Mouse (Mus musculus): Measurements from ENCODE around the gene Tubgcp6. TPM values are rescaled to one million over a fixed set of nuclear protein-coding genes. Genes with fewer than 3 reads are reported as not detected.

Tubgcp6 gene
- total RNA-seq, 1 experiment from 2014 or later = 49.6 TPM

DNA sequence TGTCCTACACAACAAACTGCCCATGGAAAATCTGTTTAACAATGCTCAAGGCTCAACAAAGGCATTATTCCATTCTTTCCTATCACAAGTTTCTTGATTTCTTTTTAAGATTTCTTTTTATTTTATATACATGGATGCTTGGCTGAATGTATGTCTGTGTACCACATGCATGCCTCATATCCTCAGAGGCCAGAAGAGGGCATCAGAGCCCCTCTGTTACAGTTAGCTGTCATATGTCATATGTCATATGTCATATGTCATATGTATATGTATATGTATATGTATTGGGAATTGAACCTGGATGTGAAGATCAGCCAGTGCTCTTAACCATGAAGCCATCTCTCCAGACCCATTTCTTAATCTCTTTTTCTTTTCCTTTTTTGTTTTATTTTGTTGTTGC is 4.9 kb downstream of the Tubgcp6 start:
- ATAC-seq (ENCODE audit: extremely low read depth, insufficient number of reproducible peaks, low FRiP score, poor library complexity, severe bottlenecking) = peak; percentile 51; the same call in 1 of the 2 replicates

DNA sequence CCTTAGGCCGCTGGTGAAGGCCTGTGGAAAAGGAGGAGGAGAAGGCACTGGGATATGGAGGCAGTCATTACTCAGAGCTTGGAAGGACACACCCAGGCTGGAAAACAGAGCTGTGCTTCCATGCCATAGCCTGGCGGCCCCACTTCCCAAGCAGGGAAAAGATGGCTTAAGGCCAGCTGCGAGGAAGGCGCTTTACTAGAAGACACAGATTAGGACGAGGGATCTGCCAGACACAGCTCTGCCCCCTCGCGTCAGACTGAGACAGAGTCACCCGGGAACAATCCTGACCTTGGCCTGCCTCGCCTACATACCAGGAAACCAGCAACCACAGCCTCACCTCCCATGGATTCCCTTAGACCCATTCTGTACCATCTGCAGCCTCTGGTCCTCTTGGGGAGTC is 12.8 kb downstream of the Tubgcp6 start:
- ATAC-seq (ENCODE audit: extremely low read depth, insufficient number of reproducible peaks, low FRiP score, poor library complexity, severe bottlenecking) = no peak

GRCm38 (mm10) chr15:89106976-89107375 is 15.9 kb downstream of the Tubgcp6 start:
- no peak for ATAC-seq (ENCODE audit: extremely low read depth, insufficient number of reproducible peaks, low FRiP score, poor library complexity, severe bottlenecking)

DNA sequence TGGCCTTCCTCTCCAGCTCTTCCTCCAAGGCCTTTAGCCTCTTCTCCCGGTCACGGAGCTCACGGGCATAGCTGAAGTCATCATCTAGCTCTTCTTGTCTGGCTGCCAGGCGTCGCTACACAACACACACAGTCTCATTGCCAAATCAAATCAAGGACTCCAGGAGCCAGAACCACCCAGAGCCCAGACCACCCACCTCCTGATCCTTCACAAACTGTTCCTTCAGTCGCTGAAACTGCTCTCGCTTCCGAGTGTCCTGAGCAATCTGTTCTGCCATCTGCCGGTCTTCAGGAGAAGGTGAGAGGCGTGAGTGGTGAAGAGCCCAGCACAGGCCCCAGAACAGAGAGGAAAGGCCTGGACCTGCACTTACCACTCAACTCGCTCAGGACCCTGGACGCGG is 16.8 kb downstream of the Tubgcp6 start:
- no peak for ATAC-seq (ENCODE audit: extremely low read depth, insufficient number of reproducible peaks, low FRiP score, poor library complexity, severe bottlenecking)

DNA sequence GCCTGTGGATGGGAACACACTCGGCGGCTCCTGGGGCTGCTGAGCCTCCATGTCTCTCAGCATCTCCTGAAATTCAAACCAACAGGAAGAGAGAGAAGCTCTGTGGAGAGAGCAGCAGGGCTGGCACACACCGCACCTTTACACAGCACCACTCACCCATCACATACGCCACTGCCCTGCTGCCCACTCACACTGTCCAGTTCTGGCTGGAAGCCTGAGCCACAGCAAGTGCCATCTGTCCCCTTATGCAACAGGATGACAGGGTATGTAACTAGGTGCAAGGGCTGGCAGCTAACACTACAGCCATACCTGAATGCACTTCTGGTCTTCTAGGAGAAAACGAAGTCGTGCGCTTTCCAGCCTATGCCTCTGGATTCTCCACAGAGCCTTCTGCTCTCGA is 18.5 kb downstream of the Tubgcp6 start:
- no peak for ATAC-seq (ENCODE audit: extremely low read depth, insufficient number of reproducible peaks, low FRiP score, poor library complexity, severe bottlenecking)

DNA sequence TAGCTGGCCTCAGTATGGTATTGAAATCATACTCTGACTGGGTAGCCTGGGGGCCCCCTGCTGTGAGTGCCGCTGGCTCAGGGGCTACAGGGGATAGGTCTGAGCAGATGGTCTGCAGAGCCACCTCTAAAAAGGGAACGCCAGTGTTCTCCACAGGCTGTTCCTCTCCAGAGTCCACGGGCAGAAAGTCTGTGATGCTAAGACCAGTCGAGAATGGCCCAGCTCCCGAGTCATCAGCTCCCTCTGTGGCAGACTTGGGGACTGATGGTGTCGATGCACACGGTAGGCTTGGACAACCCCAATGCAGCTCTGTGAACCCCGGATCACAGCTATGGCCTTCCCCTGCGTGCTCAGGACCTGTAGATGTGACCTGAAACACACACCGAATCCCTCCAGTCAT is 19.0 kb downstream of the Tubgcp6 start:
- ATAC-seq (ENCODE audit: extremely low read depth, insufficient number of reproducible peaks, low FRiP score, poor library complexity, severe bottlenecking) = no peak

GRCm38 (mm10) chr15:89102646-89103045 is 20.3 kb downstream of the Tubgcp6 start:
- no peak for ATAC-seq (ENCODE audit: extremely low read depth, insufficient number of reproducible peaks, low FRiP score, poor library complexity, severe bottlenecking)

GRCm38 (mm10) chr15:89100823-89101222 is 22.1 kb downstream of the Tubgcp6 start:
- ATAC-seq (ENCODE audit: extremely low read depth, insufficient number of reproducible peaks, low FRiP score, poor library complexity, severe bottlenecking) = no peak

- ATAC-seq (ENCODE audit: extremely low read depth, insufficient number of reproducible peaks, low FRiP score, poor library complexity, severe bottlenecking) = no peak
Measured at GRCm38 (mm10) chr15:89098616-89099015, 24.3 kb downstream of the Tubgcp6 start.

DNA sequence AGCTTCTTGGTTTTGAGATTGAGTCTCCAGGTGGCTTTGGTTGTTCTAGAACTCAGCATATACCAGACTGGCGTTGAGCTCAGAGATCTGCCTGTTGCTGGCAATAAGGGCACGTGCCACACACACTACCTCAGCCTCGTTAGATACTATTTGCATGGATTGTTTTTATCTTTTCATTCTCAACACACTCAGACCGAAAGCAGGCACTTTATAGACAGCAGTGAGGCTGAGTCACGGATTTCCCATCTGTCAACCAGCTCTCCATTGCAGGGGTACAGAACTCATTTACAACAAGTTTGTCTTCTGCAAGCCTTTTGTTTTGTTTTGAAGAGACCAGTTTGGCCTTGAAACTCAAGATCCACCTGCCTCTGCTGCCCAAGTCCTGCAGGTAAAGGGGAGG is 25.5 kb downstream of the Tubgcp6 start:
- no peak for ATAC-seq (ENCODE audit: extremely low read depth, insufficient number of reproducible peaks, low FRiP score, poor library complexity, severe bottlenecking)

DNA sequence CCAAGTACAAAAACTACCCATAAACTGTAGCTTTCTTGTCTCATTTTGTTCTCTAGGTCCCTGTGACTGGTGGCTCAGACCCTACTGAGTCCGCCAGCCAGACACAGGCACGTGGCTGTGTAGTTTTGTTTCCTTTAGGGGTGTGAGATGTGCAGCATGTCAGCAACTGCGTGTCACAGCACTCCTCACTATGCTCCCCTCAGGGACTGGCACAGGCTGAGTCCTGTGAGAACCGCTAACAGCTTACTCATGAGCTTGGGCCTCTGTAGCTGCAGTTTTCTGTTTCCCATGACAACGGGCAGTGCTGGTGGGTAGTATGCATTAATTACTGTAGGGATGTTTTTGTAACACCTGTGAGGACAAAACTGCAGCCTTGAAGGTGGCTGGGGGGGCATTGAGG is 30.7 kb downstream of the Tubgcp6 start:
- no peak for ATAC-seq (ENCODE audit: extremely low read depth, insufficient number of reproducible peaks, low FRiP score, poor library complexity, severe bottlenecking)

DNA sequence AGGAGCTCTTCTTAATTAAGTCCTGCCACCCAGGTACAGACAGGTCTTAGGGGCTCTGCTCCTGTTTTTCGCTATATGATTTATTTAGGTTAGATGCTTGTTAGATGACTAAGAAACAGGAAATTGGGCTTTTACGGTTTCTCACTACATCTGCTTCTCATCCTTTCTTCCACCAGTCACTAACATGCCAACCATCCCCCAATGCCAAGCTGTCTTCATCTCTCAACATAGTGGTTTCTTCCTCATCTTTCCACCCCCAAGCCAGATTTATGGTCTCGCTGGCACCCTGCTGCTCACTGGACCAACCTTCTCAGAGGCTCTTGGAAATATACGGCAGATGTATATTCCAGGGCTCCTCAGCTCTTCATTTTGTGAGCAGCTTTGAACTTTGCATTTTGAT is 32.2 kb downstream of the Tubgcp6 start:
- no peak for ATAC-seq (ENCODE audit: extremely low read depth, insufficient number of reproducible peaks, low FRiP score, poor library complexity, severe bottlenecking)

DNA sequence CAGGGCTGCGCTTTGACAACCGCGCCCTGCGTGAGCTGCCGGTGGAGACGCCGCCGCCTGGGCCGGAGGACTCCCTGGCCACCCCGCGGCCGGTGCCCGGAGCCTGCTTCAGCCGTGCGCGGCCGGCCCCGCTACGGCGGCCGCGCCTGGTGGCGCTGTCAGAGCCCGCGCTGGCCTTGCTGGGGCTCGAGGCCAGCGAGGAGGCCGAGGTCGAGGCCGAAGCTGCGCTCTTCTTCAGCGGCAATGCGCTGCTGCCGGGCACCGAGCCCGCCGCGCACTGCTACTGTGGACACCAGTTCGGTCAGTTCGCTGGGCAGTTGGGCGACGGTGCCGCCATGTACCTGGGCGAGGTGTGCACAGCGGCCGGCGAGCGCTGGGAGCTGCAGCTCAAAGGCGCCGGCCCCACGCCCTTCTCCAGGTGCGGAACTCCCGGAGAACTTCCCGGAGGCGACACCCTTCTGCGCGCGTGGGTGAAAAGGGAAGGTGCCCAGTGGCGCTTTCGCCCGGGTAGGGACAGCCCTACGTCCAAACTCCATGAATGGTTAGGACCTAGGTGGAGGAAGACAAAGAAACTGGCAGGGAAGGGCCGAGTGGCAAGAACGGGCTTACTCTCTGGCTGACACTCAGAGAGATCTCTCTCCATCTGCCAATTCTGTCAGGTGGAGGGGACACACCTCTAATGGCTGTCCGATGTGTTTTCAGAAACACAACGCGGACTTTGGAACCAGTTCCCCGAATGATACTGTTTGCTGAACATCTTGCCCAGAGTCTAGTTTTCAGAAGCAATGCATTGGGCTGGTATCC is 33.5 kb downstream of the Tubgcp6 start:
- no peak for ATAC-seq (ENCODE audit: extremely low read depth, insufficient number of reproducible peaks, low FRiP score, poor library complexity, severe bottlenecking)

- peak; percentile 79 for ATAC-seq (ENCODE audit: extremely low read depth, insufficient number of reproducible peaks, low FRiP score, poor library complexity, severe bottlenecking)
Measured at GRCm38 (mm10) chr15:89088607-89089247, 34.2 kb downstream of the Tubgcp6 start, which contains the start of gene Selenoo. Gene Selenoo, plus strand, starts transcription at chr15:89089084.

GRCm38 (mm10) chr15:89084826-89085225 is 38.1 kb downstream of the Tubgcp6 start:
- ATAC-seq (ENCODE audit: extremely low read depth, insufficient number of reproducible peaks, low FRiP score, poor library complexity, severe bottlenecking) = no peak

- ATAC-seq (ENCODE audit: extremely low read depth, insufficient number of reproducible peaks, low FRiP score, poor library complexity, severe bottlenecking) = no peak
Measured at GRCm38 (mm10) chr15:89083906-89084305, 39.0 kb downstream of the Tubgcp6 start.

GRCm38 (mm10) chr15:89078208-89078836 is 44.6 kb downstream of the Tubgcp6 start:
- ATAC-seq (ENCODE audit: extremely low read depth, insufficient number of reproducible peaks, low FRiP score, poor library complexity, severe bottlenecking) = peak; percentile 70

- no peak for ATAC-seq (ENCODE audit: extremely low read depth, insufficient number of reproducible peaks, low FRiP score, poor library complexity, severe bottlenecking)
Measured at GRCm38 (mm10) chr15:89076156-89076731, 46.7 kb downstream of the Tubgcp6 start.

DNA sequence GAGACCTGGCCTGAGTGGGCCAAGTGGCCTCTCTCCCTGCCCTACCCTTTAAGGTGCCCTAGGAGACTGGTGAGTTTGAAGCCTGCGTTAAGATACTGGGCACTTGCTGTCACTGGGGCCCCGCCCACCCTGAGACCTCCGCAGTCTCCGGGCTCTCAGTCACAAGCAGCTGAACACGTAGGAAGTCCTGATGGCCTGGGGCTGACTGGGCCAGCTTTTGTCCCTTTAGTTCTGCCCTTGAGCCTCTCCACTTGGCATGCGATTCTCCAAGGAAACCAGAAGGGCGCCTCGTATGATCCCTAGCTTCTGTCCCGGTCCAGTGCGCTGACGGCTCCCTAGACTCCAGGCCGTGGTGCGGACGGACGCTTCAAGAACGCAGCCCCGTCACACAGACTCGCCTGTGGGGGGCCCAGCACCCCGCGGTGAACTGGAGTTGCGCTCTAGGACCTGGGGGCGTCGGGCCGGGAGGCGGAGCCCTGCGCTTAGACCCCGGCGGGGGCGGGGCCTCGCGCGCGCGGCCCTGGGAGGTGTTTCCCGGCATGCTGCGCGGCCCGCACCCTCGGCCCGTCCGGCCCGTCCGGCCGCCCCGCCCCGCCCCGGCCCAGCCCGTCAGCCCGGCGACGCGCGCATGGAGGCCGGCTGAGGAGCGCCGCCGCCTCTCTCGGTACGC is 47.3 kb downstream of the Tubgcp6 start:
- ATAC-seq (ENCODE audit: extremely low read depth, insufficient number of reproducible peaks, low FRiP score, poor library complexity, severe bottlenecking) = peak; percentile 40

Data from neutrophil, adult 5-6 weeks (primary cell).